Mouse (Mus musculus): ENCODE data around the gene Il10rb. TPM values are rescaled to one million over a fixed set of nuclear protein-coding genes. Genes with fewer than 3 reads are reported as not detected.

Il10rb gene
- total and polyA plus RNA-seq, 3 experiments = 32.1 to 37.9 (median 36.1) TPM

DNA sequence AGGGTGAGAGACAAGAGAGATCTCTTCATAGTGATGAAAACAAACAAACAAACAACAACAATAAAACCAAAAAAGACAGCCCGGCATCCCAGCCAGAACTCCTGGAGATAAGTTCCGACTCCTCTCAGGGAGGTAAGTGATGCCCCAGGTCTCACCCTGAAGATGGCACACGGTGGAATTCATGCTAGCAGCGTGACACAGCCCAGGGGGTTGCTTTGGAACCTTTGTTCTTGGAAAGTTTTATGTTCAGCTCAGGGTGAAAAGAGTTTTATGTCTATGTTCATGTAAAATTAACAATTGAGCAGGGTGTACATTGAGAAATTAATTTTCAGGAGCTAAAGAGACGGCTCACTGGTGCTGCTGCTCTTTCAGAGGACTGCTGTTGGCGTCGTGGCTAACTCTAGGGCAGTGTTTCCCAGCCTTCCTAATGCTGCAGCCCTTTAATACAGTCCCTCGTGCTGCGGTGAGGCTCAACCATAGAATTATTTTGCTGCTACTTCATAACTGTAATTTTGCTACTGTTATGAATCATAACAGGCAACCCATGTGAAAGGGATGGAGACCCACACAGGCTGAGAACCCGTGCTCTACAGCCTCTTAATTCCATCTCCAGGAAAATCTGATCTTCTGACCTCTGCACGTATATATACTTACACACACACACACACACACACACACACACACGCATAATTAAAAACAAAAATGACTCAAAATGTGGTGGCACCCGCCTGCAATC is 59.7 kb downstream of the Il10rb start:
- dilution Hi-C loops (cut with MboI; ENCODE audit: extremely low pct_ligation_motif_present, extremely low pct_unique_long_range_greater_than_20kb, low sequenced_read_pairs) (no loop called here), in situ Hi-C loops (cut with MboI; ENCODE audit: low pct_ligation_motif_present, low pct_unique_long_range_greater_than_20kb, low sequenced_read_pairs) (no loop called here)
- peaks cover 12% of the 10 kb centered on the region for H3K9me3 ChIP-seq (replicated peaks; ENCODE audit: low read length)
- no peak for TF ChIP-seq E2F4 (IDR thresholded peaks at IDR 0.05; ENCODE audit: insufficient replicate concordance, low read depth, low read length)
- no peak for TF ChIP-seq ZKSCAN1 (IDR thresholded peaks at IDR 0.05; ENCODE audit: borderline replicate concordance, low read depth, low read length)
- TF ChIP-seq SIN3A (IDR thresholded peaks at IDR 0.05; ENCODE audit: low read length) = no peak; the same call in 1 of the 2 replicates
- no peak for TF ChIP-seq UBTF (IDR thresholded peaks at IDR 0.05; ENCODE audit: low read depth, low read length)
- no peak for TF ChIP-seq MEF2A (IDR thresholded peaks at IDR 0.05; ENCODE audit: borderline replicate concordance, low read depth, low read length)
- TF ChIP-seq ELF1 (IDR thresholded peaks at IDR 0.05; ENCODE audit: low read depth, low read length) = no peak
- TF ChIP-seq POLR2A (IDR thresholded peaks at IDR 0.05; ENCODE audit: low read depth, low read length) = no peak
- TF ChIP-seq POLR2AphosphoS2 (IDR thresholded peaks at IDR 0.05; ENCODE audit: low read depth, low read length) = no peak
- TF ChIP-seq BHLHE40 (IDR thresholded peaks at IDR 0.05; ENCODE audit: low read depth, low read length) = peak; percentile 56; the same call in 1 of the 2 replicates
- 0 out of 2 replicates have a peak, but pooled peaks have one; percentile 16 for TF ChIP-seq IRF4 (IDR thresholded peaks at IDR 0.05; ENCODE audit: low read depth, low read length)
- H3K4me2 ChIP-seq (ENCODE audit: insufficient read depth, low read depth, poor library complexity, severe bottlenecking) = peak overlapping the region; percentile 32
- no peaks in the 10 kb centered on the region for H3K79me2 ChIP-seq (replicated peaks; ENCODE audit: control insufficient read depth, extremely low read depth, insufficient read depth, poor library complexity, severe bottlenecking)
- peaks cover 12 to 57% of the 10 kb centered on the region in 2 experiments for H3K4me1 ChIP-seq (ENCODE audit: control insufficient read depth in 1 of 2, insufficient read depth in 2 of 2)
- no peak for DNase-seq (ENCODE audit: extremely low read depth)
- peak overlapping the region; percentile 63 to 69 (median 63) for H3K4me3 ChIP-seq (replicated peaks in 1 of 3; ENCODE audit: low read depth in 2 of 3, low read length in 2 of 3, poor library complexity in 1 of 3)
- H3K27ac ChIP-seq (ENCODE audit: insufficient read depth, low read depth) = no peak overlapping the region
- no peaks in the 10 kb centered on the region for H3K27me3 ChIP-seq (replicated peaks)
- peak overlapping the region; percentile 44 for H3K9ac ChIP-seq (ENCODE audit: insufficient read depth, low read depth)
- peaks cover 0 to 25% of the 10 kb centered on the region in 2 experiments for H3K36me3 ChIP-seq (replicated peaks in 1 of 2; ENCODE audit: control insufficient read depth in 1 of 2, insufficient read depth in 1 of 2, low read length in 1 of 2)

DNA sequence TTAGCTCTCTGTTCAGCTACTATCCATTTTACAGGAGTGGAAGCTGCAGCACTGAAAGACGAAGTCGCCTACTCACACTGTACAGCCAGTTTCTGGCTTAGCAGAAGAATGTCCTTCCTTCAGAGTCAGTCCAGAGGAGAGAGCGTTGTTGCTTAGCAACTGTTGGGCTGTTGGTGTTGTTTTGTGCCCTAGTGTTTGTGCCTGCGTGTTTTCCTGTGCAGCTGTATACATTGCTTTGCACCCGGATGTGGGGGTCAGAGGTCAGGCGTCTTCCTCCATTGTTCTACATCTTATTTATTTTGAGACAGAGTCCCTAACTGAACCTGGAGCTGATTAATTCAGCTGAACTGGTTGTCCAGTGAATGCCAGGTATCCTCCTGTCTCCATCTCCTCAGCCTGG is 60.6 kb downstream of the Il10rb start:
- Histone ChIP-seq H3K9ac (ENCODE audit: insufficient read depth, low read depth) (no peak overlapping the region), H3K36me3 (replicated peaks in 1 of 2; ENCODE audit: control insufficient read depth in 1 of 2, insufficient read depth in 1 of 2, low read length in 1 of 2) (peaks cover 0 to 25% of the 10 kb centered on the region in 2 experiments), H3K27me3 (replicated peaks) (no peaks in the 10 kb centered on the region), H3K4me1 (ENCODE audit: control insufficient read depth in 1 of 2, insufficient read depth in 2 of 2) (peaks cover 12 to 57% of the 10 kb centered on the region in 2 experiments), H3K79me2 (replicated peaks; ENCODE audit: control insufficient read depth, extremely low read depth, insufficient read depth, poor library complexity, severe bottlenecking) (no peaks in the 10 kb centered on the region), H3K4me2 (ENCODE audit: insufficient read depth, low read depth, poor library complexity, severe bottlenecking) (no peak overlapping the region; the same call in 1 of the 2 replicates), H3K27ac (ENCODE audit: insufficient read depth, low read depth) (no peak overlapping the region), H3K9me3 (replicated peaks; ENCODE audit: low read length) (peaks cover 12% of the 10 kb centered on the region), H3K4me3 (replicated peaks in 1 of 3; ENCODE audit: low read depth in 2 of 3, low read length in 2 of 3, poor library complexity in 1 of 3) (no peak overlapping the region)
- no peak for TF ChIP-seq CHD1 (IDR thresholded peaks at IDR 0.05; ENCODE audit: low read depth, low read length)
- no peak for TF ChIP-seq USF2 (conservative IDR thresholded peaks at IDR 0.05; ENCODE audit: low read depth, low read length)
- no peak for TF ChIP-seq RAD21 (IDR thresholded peaks at IDR 0.05; ENCODE audit: low read depth, low read length)
- TF ChIP-seq SIN3A (IDR thresholded peaks at IDR 0.05; ENCODE audit: low read length) = no peak
- no peak for TF ChIP-seq MAFK (IDR thresholded peaks at IDR 0.05; ENCODE audit: insufficient replicate concordance, low read length)
- TF ChIP-seq PAX5 (IDR thresholded peaks at IDR 0.05; ENCODE audit: low read length) = no peak
- TF ChIP-seq RCOR1 (conservative IDR thresholded peaks at IDR 0.05; ENCODE audit: low read depth, low read length) = no peak
- TF ChIP-seq E2F4 (IDR thresholded peaks at IDR 0.05; ENCODE audit: insufficient replicate concordance, low read depth, low read length) = no peak
- no peak for TF ChIP-seq IRF4 (IDR thresholded peaks at IDR 0.05; ENCODE audit: low read depth, low read length)
- no peak for TF ChIP-seq EP300 (IDR thresholded peaks at IDR 0.05; ENCODE audit: low read length)
- dilution Hi-C loops (cut with MboI; ENCODE audit: extremely low pct_ligation_motif_present, extremely low pct_unique_long_range_greater_than_20kb, low sequenced_read_pairs) = no loop called here
- no peak for DNase-seq (ENCODE audit: extremely low read depth)
- in situ Hi-C loops (cut with MboI; ENCODE audit: low pct_ligation_motif_present, low pct_unique_long_range_greater_than_20kb, low sequenced_read_pairs) = no loop called here

Data from CH12.LX (cell line).